25 mouse cellular contexts compared by ENCODE assay signal in the genomic region with DNA sequence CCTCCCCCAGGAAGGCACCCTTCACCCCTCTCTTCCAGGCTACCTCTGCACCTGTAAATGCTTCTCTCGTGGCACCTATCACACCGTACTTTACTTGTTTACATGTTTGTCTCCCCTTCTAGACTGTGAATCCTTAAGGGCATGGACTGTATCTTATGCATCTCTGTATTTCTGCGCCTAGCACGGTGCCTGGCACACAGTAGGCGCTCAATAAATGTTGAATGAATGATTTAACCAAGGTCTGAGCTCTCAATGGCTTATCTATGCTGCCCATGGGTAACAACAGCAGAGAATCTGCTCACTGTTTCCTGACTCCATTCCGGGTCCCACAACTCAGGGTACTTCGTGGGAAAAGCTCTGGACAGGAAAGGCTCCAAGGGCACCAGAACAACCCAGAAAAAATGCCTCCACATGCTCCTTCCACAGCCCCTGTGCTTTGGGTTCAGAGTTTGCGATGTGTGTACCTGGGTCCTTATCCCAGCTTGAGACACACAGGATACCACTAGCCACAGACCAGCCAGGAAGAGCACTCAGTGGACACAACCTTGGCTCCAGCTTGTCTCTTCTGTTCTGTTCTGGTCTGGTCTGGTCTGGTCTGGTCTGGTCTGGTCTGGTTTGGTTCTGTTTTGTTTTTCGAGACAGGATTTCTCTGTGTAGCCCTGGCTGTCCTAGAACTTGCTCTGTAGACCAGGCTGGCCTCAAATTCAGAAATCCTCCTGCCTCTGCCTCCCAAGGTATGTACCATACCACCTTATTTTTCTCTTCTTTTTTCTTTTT. TPM values are rescaled to one million over a fixed set of nuclear protein-coding genes. Genes with fewer than 3 reads are reported as not detected.
"Had no signal": no experiment of that assay in that cellular context is flagged by ENCODE, and none has a peak within 500 bp of the region (broad histone marks: within the 10 kb centered on the region; RNA-seq: fewer than 3 reads in every experiment).

No protein-coding gene starts in this region.

- H3K4me2 ChIP-seq: hindbrain, embryonic 12.5 days; hindbrain, embryonic 14.5 days; intestine, embryonic 15.5 days; kidney, embryonic 15.5 days; limb, embryonic 13.5 days; limb, embryonic 15.5 days; liver, embryonic 12.5 days had no signal

- H3K9me3 ChIP-seq: hindbrain, embryonic 10.5 days; hindbrain, embryonic 12.5 days; intestine, embryonic 15.5 days; kidney, embryonic 15.5 days; limb, embryonic 13.5 days; limb, embryonic 15.5 days; liver, embryonic 12.5 days had no signal

- H3K27me3 ChIP-seq: hindbrain, embryonic 12.5 days; intestine, embryonic 15.5 days; kidney, embryonic 15.5 days; limb, embryonic 13.5 days; limb, embryonic 15.5 days; liver, embryonic 12.5 days had no signal

- H3K36me3 ChIP-seq: liver, embryonic 12.5 days had no signal

- H3K9ac ChIP-seq: hindbrain, embryonic 12.5 days; hindbrain, embryonic 14.5 days; intestine, embryonic 15.5 days; kidney, embryonic 15.5 days; limb, embryonic 13.5 days; limb, embryonic 15.5 days; liver, embryonic 12.5 days; liver, embryonic 14.5 days had no signal

- H3K4me3 ChIP-seq: hindbrain, embryonic 10.5 days; hindbrain, embryonic 12.5 days; intestine, embryonic 15.5 days; kidney, embryonic 15.5 days; limb, embryonic 13.5 days; limb, embryonic 15.5 days; liver, embryonic 12.5 days had no signal

- DNase-seq: gastrocnemius, postnatal 14 days; gastrocnemius, postnatal 36 days; heart, adult 18-20 months; heart, postnatal 4 days; kidney, adult 11 months; kidney, adult 2 months; kidney, adult 9 months; kidney, postnatal 14 days; kidney, postnatal 36 days; layer of hippocampus, adult 9-11 months; layer of hippocampus, postnatal 36 days; left cerebral cortex, postnatal 4 days had no signal

- H3K4me1 ChIP-seq: hindbrain, embryonic 12.5 days; intestine, embryonic 15.5 days; kidney, embryonic 15.5 days; limb, embryonic 13.5 days; limb, embryonic 15.5 days; liver, embryonic 12.5 days had no signal

- ATAC-seq: hindbrain, embryonic 16.5 days; inflammation-experienced regulatory T-cells, adult 6 months; intestine, embryonic 15.5 days; liver, embryonic 12.5 days had no signal

- H3K27ac ChIP-seq: hindbrain, embryonic 10.5 days; hindbrain, embryonic 12.5 days; hindbrain, embryonic 14.5 days; intestine, embryonic 15.5 days; kidney, embryonic 15.5 days; kidney, postnatal 0 days; limb, embryonic 13.5 days; limb, embryonic 15.5 days; liver, embryonic 12.5 days; liver, embryonic 14.5 days had no signal

RNA-seq across cellular contexts. Expression of gene Catip, which starts 8.3 kb away (rescaled TPM):
- polyA plus RNA-seq: inflammation-experienced regulatory T-cells, adult 6 months had no signal

RNA-seq across cellular contexts. Expression of gene Vil1, which starts 55.5 kb away (rescaled TPM):
- total RNA-seq: gastrocnemius, adult 8-10 months; gastrocnemius, postnatal 36 days had no signal
